Mouse (Mus musculus) hindlimb bud, embryonic 11.5 days (tissue): ENCODE results near the gene Cpsf4l.
A peak's percentile ranks its signal among the peaks of the same experiment; 100 is the strongest.

Experiments
- DNase-seq: peaks from one replicate; pipeline ENCODE4 v3.0.0-alpha.2; 2012; ENCODE audit warnings: low read depth, low spot score; ENCODE audit errors: extremely low spot score

The Cpsf4l gene

GRCm38 (mm10) chr11:113736848-113737552 lies 27.2 kb upstream of the Cpsf4l start:
- DNase-seq: no peak

GRCm38 (mm10) chr11:113735151-113735550 lies 25.3 kb upstream of the Cpsf4l start:
- no peak for DNase-seq

GRCm38 (mm10) chr11:113733631-113734364 lies 24.0 kb upstream of the Cpsf4l start:
- DNase-seq: no peak

- DNase-seq: no peak
Measured at GRCm38 (mm10) chr11:113731945-113732612, 22.3 kb upstream of the Cpsf4l start.

GRCm38 (mm10) chr11:113730879-113731278 lies 21.1 kb upstream of the Cpsf4l start:
- DNase-seq: no peak

- DNase-seq: no peak
Measured at GRCm38 (mm10) chr11:113729917-113730316, 20.1 kb upstream of the Cpsf4l start.

- no peak for DNase-seq
Measured at GRCm38 (mm10) chr11:113729239-113729638, 19.4 kb upstream of the Cpsf4l start.

- no peak for DNase-seq
Measured at GRCm38 (mm10) chr11:113727992-113728391, 18.2 kb upstream of the Cpsf4l start.

GRCm38 (mm10) chr11:113726994-113727888 lies 17.4 kb upstream of the Cpsf4l start:
- DNase-seq: no peak

- no peak for DNase-seq
Measured at GRCm38 (mm10) chr11:113725235-113726048, 15.6 kb upstream of the Cpsf4l start.

- no peak for DNase-seq
Measured at GRCm38 (mm10) chr11:113722405-113723090, 12.7 kb upstream of the Cpsf4l start.

- DNase-seq: no peak
Measured at GRCm38 (mm10) chr11:113717767-113718424, 8.1 kb upstream of the Cpsf4l start.

- DNase-seq: no peak
Measured at GRCm38 (mm10) chr11:113716132-113716531, 6.3 kb upstream of the Cpsf4l start.

- DNase-seq: no peak
Measured at GRCm38 (mm10) chr11:113715078-113715674, 5.4 kb upstream of the Cpsf4l start.

- no peak for DNase-seq
Measured at GRCm38 (mm10) chr11:113711061-113711460, 1.2 kb upstream of the Cpsf4l start.

- DNase-seq: peak; percentile 28
Measured at GRCm38 (mm10) chr11:113710257-113710777, 500 bp upstream of the Cpsf4l start.

GRCm38 (mm10) chr11:113709272-113709671 lies 545 bp downstream of the Cpsf4l start:
- no peak for DNase-seq

- no peak for DNase-seq
Measured at GRCm38 (mm10) chr11:113708629-113709213, 1.1 kb downstream of the Cpsf4l start.
